Mouse (Mus musculus): ENCODE measurements around the gene Synpo2.

DNA sequence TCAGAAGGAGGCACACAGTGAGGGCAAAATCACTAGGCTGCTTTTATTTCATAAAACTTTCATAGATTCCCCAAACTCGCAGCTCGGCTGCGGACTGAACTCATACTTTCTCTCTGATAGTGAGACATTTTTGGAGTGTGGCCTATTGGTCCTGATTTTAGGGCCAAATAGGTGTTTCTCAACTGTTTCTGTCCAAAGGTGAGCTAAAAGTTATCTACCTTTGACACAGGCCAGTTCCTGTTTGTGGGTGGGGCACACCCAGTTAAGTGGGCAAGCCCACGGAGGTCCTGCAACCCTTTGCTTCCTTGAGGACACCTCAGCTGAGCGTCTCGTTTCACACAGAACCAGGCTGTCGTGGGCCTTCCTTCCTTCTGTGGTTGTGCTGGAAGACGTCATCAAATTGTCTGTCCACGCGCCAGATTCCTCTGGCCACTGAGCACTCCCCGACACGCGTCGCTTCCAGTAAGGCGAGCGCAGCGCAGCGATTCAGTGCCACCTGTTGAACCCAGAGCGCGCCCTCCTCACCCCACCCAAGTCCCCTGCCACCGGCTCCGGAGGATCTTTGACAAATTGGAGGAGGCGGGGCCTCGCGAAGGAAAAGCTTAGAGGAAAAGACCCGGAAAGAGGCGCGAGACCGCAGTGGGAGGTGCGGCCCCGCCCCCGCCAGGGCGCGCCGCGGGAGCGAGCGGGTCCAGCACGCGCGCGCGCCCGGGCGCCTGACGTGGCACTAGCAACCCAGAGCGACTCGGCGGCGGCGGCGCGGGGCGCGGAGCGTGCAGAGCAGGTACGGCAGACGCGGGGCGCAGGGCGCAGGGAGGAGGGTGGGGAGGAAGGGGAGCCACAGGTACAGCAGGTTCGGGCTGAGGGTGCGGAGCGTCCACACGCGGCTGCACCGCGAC is 31.1 kb upstream of the Synpo2 start, which contains the start of gene Sec24d:
- TF ChIP-seq POLR2A (IDR thresholded peaks at IDR 0.05; ENCODE audit: low read depth, low read length) = no peak
- TF ChIP-seq CTCF (conservative IDR thresholded peaks at IDR 0.05; ENCODE audit: insufficient read depth, insufficient read length, low read depth, low read length) = no peak

All from kidney, adult 2 months (tissue).